Mouse (Mus musculus) cerebellum, postnatal 36 days (tissue): Measurements from ENCODE around the gene Prr3.
"Not testable (repeated sequence)": the region's sequence is repeated elsewhere in the genome, so short reads cannot be mapped to it uniquely, and the experiment has no call there.

Experiments used
- DNase-seq, 2 experiments: peaks; one replicate each; pipeline ENCODE4 v3.0.0; 2021 to 2022; ENCODE audit warnings: mixed read lengths in 2 of 2

Gene Prr3

GRCm38 (mm10) chr17:35998545-35999305 lies 18.7 kb upstream of the Prr3 start:
- DNase-seq = no peak

- DNase-seq = no peak
Observed at GRCm38 (mm10) chr17:35997713-35998510, 17.9 kb upstream of the Prr3 start.

GRCm38 (mm10) chr17:35996949-35997348 lies 16.9 kb upstream of the Prr3 start:
- peak; percentile 93 to 99 for DNase-seq

- no peak for DNase-seq
Observed at GRCm38 (mm10) chr17:35994879-35995240, 14.8 kb upstream of the Prr3 start.

GRCm38 (mm10) chr17:35994175-35994878 lies 14.3 kb upstream of the Prr3 start:
- DNase-seq = peak; percentile 78 to 79

- peak; percentile 79 to 80 for DNase-seq
Observed at GRCm38 (mm10) chr17:35993675-35994074, 13.6 kb upstream of the Prr3 start.

GRCm38 (mm10) chr17:35991781-35992180 lies 11.7 kb upstream of the Prr3 start:
- no peak for DNase-seq

GRCm38 (mm10) chr17:35981776-35982175 lies 1.7 kb upstream of the Prr3 start:
- DNase-seq = no peak

- DNase-seq = peak; percentile 59 to 67
Observed at GRCm38 (mm10) chr17:35980363-35980754, 323 bp upstream of the Prr3 start.

- DNase-seq = no peak
Observed at GRCm38 (mm10) chr17:35978811-35979400, 1.1 kb downstream of the Prr3 start.

GRCm38 (mm10) chr17:35972131-35972530 lies 7.9 kb downstream of the Prr3 start:
- no peak for DNase-seq

- DNase-seq = peak; percentile 98 to 99
Observed at GRCm38 (mm10) chr17:35969418-35970389, 10.3 kb downstream of the Prr3 start, which contains the start of gene Abcf1. Abcf1 (minus strand) TSS chr17:35969761.

GRCm38 (mm10) chr17:35967621-35968020 lies 12.4 kb downstream of the Prr3 start:
- no peak for DNase-seq

- DNase-seq = no peak
Observed at GRCm38 (mm10) chr17:35963279-35963678, 16.8 kb downstream of the Prr3 start.

- DNase-seq = no peak
Observed at GRCm38 (mm10) chr17:35958533-35959223, 21.4 kb downstream of the Prr3 start.

GRCm38 (mm10) chr17:35954665-35955064 lies 25.4 kb downstream of the Prr3 start:
- DNase-seq = no peak

GRCm38 (mm10) chr17:35952559-35952958 lies 27.5 kb downstream of the Prr3 start:
- DNase-seq = not testable (repeated sequence)

- not testable (repeated sequence) for DNase-seq
Observed at GRCm38 (mm10) chr17:35950946-35951345, 29.1 kb downstream of the Prr3 start.

- no peak for DNase-seq
Observed at GRCm38 (mm10) chr17:35939941-35940340, 40.1 kb downstream of the Prr3 start.

- no peak for DNase-seq
Observed at GRCm38 (mm10) chr17:35939108-35939507, 40.9 kb downstream of the Prr3 start.
